Mouse (Mus musculus) limb, embryonic 14.5 days (tissue): ENCODE data around the gene Xylt1. TPM values are rescaled to one million over a fixed set of nuclear protein-coding genes. Genes with fewer than 3 reads are reported as not detected.
A peak's percentile ranks its signal among the peaks of the same experiment; 100 is the strongest.

ENCODE experiments used
- ATAC-seq: fragments of 200-750 bp; cut with Nextera tagmentation; 2 replicates; pipeline ENCODE4 v1.8.0; 2017; ENCODE audit warnings: low read depth, moderate number of reproducible peaks, moderate TSS enrichment; ENCODE audit not compliant: low FRiP score
- DNase-seq: peaks from one replicate; pipeline ENCODE4 v3.0.0-alpha.2; 2015; ENCODE audit warnings: low spot score
- H3K27ac ChIP-seq: fragments of 300-500 bp; sonication (generic); replicated peaks from 2 replicates; pipeline ENCODE4 v1.5.1; 2014; ENCODE audit warnings: low read depth, mild to moderate bottlenecking, low read length, moderate library complexity, mixed read lengths
- H3K27me3 ChIP-seq: fragments of 300-500 bp; sonication (generic); 2 replicates; pipeline ENCODE4 v1.6.1; 2014; ENCODE audit warnings: low read length, mixed read lengths; ENCODE audit not compliant: control insufficient read depth, insufficient read depth
- H3K36me3 ChIP-seq: fragments of 300-500 bp; sonication (generic); 2 replicates; pipeline ENCODE4 v1.6.1; 2014; ENCODE audit warnings: mild to moderate bottlenecking, low read length, moderate library complexity, mixed read lengths; ENCODE audit not compliant: control insufficient read depth, insufficient read depth
- H3K4me1 ChIP-seq: fragments of 300-500 bp; sonication (generic); 2 replicates; pipeline ENCODE4 v1.6.1; 2014; ENCODE audit warnings: antibody characterized with exemption, low read length, mixed read lengths; ENCODE audit not compliant: control insufficient read depth, insufficient read depth
- H3K4me2 ChIP-seq: fragments of 300-500 bp; sonication (generic); replicated peaks from 2 replicates; pipeline ENCODE4 v1.6.1; 2014; ENCODE audit warnings: low read depth, mild to moderate bottlenecking, low read length, moderate library complexity; ENCODE audit not compliant: severe bottlenecking
- H3K4me3 ChIP-seq: fragments of 300-500 bp; sonication (generic); replicated peaks from 2 replicates; pipeline ENCODE4 v1.5.1; 2014; ENCODE audit warnings: low read length
- H3K9ac ChIP-seq: fragments of 300-500 bp; sonication (generic); 2 replicates; pipeline ENCODE4 v1.6.1; 2014; ENCODE audit warnings: mild to moderate bottlenecking, low read depth, low read length, moderate library complexity; ENCODE audit not compliant: severe bottlenecking
- H3K9me3 ChIP-seq: fragments of 300-500 bp; sonication (generic); 2 replicates; pipeline ENCODE4 v1.6.1; 2016; ENCODE audit warnings: low read length; ENCODE audit not compliant: control insufficient read depth
- POLR2A ChIP-seq: fragments of 200-500 bp; IDR thresholded peaks from 2 replicates; pipeline ENCODE4 v1.8.0; 2012; ENCODE audit warnings: inconsistent platforms, mild to moderate bottlenecking, moderate library complexity, borderline replicate concordance; ENCODE audit not compliant: insufficient read depth, insufficient read length; ENCODE audit errors: extremely low read depth
- whole genome bisulfite sequencing: fragments of 180-500 bp; shearing (Covaris S2); extraction: QIAGEN DNeasy Blood & Tissue Kit; methylation state at CpG from one replicate; pipeline ENCODE4 v1.1.7; 2014; 5-methylcytosine and 5-hydroxymethylcytosine counted together
- polyA plus RNA-seq, 2 experiments: library from polyadenylated mRNA; depleted of rRNA in 1 of 2; stranded (reverse) in 1 of 2; unstranded in 1 of 2; fragments of >200 nt; fragmentation: Nextera tagmentation in 1 of 2; extraction: Ambion mirVana in 1 of 2; gene quantifications; 2 replicates each; pipeline versions ENCODE4 v1.2.1 to v1.2.3; 2012 to 2014

The Xylt1 gene
- polyA plus RNA-seq, 2 experiments: 4.2 to 9.9 TPM

- Histone ChIP-seq H3K4me3 (no peak overlapping the region), H3K9ac (no peak overlapping the region), H3K27me3 (no peaks in the 10 kb centered on the region), H3K36me3 (no peaks in the 10 kb centered on the region), H3K4me1 (peaks cover 19% of the 10 kb centered on the region), H3K9me3 (no peaks in the 10 kb centered on the region), H3K27ac (no peak overlapping the region), H3K4me2 (no peak overlapping the region)
- ATAC-seq (no peak), DNase-seq (no peak)
- 56% methylated on average over 19 of the region's 19 CpGs for WGBS
- no peak for TF ChIP-seq POLR2A
These were observed 92.3 kb downstream of the Xylt1 start for GRCm38 (mm10) chr7:117472781-117473743.

GRCm38 (mm10) chr7:117474302-117474701 lies 93.5 kb downstream of the Xylt1 start:
- Histone ChIP-seq H3K27me3 (no peaks in the 10 kb centered on the region), H3K4me3 (no peak overlapping the region), H3K9me3 (no peaks in the 10 kb centered on the region), H3K4me2 (no peak overlapping the region), H3K4me1 (peaks cover 19% of the 10 kb centered on the region), H3K9ac (no peak overlapping the region), H3K27ac (no peak overlapping the region), H3K36me3 (no peaks in the 10 kb centered on the region)
- ATAC-seq (peak; percentile 30; the same call in 1 of the 2 replicates), DNase-seq (peak; percentile 21)
- 37% methylated on average over 2 of the region's 2 CpGs for WGBS
- no peak for TF ChIP-seq POLR2A

DNA sequence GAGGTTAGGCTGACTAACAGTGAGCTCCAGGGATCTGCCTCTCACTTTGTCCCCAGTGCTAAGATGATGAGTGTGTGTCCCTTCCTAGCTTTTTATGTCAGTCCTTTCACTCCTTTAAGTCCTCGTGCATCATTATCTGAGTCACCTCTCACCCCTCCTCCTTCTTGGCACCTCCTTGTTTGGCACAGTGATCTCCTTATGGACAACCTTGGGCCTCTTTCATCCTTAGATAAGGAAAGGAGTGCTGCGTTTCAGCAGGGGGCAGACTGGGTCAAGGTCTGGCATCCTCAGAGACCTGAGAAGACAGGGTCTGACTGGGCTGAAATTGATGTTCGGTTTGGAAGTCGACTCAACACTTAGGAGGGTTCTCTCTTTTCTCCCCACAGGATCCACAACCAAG lies 94.3 kb downstream of the Xylt1 start:
- Histone ChIP-seq H3K4me2 (no peak overlapping the region), H3K4me1 (peaks cover 19% of the 10 kb centered on the region), H3K9me3 (no peaks in the 10 kb centered on the region), H3K9ac (no peak overlapping the region), H3K4me3 (no peak overlapping the region), H3K27me3 (no peaks in the 10 kb centered on the region), H3K36me3 (no peaks in the 10 kb centered on the region), H3K27ac (no peak overlapping the region)
- ATAC-seq: no peak
- DNase-seq: no peak
- 57% methylated on average over 4 of the region's 4 CpGs for WGBS
- TF ChIP-seq POLR2A: no peak

DNA sequence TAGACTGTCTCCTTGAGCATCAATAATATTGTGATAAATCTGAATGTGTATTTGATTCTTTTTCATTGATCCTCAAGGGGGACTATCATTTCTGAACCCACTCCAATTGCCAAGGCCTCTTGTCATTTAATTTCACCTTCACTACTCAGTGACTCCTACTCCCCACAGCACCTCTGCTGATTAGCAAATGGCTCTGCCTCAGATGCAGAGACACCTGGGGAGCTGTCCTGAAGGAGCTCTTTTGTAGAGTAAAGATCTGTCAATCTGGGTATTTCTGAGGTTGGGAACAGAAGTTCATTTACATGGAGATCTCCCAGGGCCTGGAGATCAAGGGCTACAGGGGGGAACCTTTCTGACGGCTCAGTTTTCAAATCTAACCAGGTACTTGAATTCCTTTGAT lies 98.2 kb downstream of the Xylt1 start:
- no peak for ATAC-seq

DNA sequence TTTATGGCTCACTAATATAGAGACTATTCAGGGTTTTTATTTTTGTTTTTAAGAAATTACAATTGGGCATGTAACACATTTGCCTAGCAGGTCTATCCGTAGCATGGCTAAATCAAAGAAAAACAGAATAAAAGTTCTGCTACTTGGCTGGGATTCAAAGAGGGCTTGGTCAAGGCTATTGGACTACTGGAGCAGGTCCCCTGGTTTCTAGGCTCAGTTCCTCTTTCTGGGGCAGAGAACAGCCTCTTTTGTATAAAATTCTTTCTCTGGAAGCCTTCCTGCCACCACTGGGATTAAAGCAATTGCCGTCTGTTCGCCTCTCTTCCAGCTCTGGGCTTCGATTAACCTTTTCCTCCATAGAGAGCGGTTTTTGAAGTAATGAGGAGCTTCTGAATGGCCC lies 100.1 kb downstream of the Xylt1 start:
- no peaks in the 10 kb centered on the region for H3K9me3 ChIP-seq
- no peaks in the 10 kb centered on the region for H3K36me3 ChIP-seq
- WGBS: 71% methylated on average over 5 of the region's 5 CpGs
- DNase-seq (no peak), ATAC-seq (no peak)
- no peak overlapping the region for H3K27ac ChIP-seq
- no peak overlapping the region for H3K9ac ChIP-seq
- no peak for TF ChIP-seq POLR2A
- H3K4me3 ChIP-seq: no peak overlapping the region
- H3K4me2 ChIP-seq: no peak overlapping the region
- no peaks in the 10 kb centered on the region for H3K4me1 ChIP-seq
- no peaks in the 10 kb centered on the region for H3K27me3 ChIP-seq

More for the DNA sequence above, 98.2 kb downstream of the Xylt1 start:
- Histone ChIP-seq H3K4me3 (no peak overlapping the region), H3K36me3 (no peaks in the 10 kb centered on the region), H3K4me2 (no peak overlapping the region), H3K27ac (no peak overlapping the region), H3K4me1 (no peaks in the 10 kb centered on the region), H3K9me3 (no peaks in the 10 kb centered on the region), H3K9ac (no peak overlapping the region), H3K27me3 (no peaks in the 10 kb centered on the region)
- DNase-seq: no peak
- TF ChIP-seq POLR2A: no peak
- WGBS: 13% methylated on average over 1 of the region's 1 CpGs
